Mouse (Mus musculus): ENCODE data around the gene Lrba. TPM values are rescaled to one million over a fixed set of nuclear protein-coding genes. Genes with fewer than 3 reads are reported as not detected.

Lrba gene
- total RNA-seq, 2 experiments from 2014 or later, result 19.3 to 23.1 TPM

DNA sequence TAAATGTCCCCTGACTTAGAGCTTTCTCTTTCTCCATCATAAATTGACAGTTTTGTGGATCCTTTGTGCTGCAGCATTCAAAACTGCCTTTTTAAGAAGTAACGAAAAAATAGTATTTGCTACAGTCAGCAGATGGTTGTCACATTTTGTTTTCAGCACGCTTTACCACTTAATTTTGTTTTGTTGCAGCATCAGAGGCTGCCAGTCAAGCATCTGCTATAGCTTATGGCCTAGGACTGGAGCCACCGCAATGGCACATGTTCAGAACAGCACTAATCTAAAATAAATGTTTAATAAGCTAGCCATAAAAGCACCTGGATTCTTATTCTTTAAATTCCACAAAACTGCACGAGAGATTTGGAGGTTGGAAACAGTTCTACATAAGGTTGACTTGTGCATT is 520.9 kb downstream of the Lrba start:
- intact Hi-C loops (cut with DNase I), result no loop called here
- DNase-seq, result no peak

DNA sequence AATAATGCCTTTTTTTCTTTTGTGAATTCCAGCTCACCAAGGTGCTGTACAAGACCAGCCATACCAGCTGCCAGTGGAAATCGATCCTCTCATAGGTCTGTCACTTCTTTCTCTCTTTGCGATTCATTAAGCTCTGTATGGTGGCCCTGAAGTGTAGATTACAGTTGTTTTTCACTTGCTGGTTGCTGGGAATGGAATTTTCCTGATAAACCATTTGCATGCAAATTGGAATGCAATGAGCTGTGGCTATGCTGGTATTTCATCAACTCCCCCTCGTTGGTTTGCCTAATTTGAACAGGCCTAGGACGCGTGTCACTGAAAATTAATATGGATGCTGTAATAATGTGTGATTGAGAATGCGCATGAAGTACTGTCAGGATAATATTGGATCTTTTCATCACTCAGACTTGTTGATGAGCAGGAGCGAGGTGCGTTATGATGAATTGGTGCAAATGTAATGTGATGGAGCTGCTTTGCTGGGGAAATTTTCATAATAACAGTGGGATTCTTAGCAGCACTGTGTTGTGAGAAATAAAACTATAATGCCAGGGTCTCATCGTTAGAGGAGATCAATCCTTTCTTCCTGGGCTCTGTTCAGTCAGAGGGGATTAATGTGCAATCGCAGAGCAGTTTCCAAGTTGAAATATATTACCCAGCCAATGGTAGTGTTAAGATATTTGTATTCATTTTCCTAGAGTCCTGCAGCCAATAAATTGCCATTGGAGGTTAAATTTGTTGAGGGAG is 521.5 kb downstream of the Lrba start:
- no peak for DNase-seq
- intact Hi-C loops (cut with DNase I), result no loop called here

DNA sequence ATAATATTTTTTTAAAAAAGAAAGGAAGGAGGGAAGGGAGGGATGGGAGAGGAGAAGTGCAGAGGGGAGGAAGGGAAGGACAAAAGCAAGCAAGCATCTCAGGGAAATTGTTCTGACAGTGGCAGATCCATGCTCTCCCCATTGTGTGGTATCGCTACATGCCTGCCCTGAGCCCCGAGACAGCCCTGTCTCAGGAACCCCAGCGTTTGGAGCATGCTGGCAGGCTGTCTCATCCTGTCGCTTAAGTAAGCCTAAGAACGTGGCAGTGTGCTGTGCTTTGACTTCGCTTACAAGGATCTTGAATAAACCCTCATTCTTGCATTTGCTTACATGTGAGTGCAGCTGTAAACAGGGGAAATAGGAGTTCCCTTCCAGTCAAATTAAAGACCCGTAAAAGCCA is 526.2 kb downstream of the Lrba start:
- intact Hi-C loops (cut with DNase I), result no loop called here
- no peak for DNase-seq

DNA sequence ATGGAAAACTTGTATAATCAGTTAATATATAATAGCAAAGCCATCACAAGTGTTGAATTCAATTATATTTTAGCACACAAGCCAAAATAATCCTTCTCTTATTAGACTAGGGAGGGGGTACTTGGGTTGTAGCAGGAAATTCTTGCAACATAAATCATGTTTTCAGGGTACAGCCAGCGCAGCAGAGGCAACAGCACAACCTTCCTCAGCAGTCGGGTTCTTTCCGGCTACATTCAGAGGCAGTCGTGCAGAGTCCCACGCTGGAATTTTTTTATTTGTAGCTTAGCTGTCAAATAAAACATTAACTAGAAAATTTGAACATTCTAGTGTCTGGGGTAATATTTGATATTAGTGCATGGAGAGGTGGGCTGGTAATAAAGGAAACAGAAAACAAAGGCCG is 529.7 kb downstream of the Lrba start:
- DNase-seq, result no peak
- intact Hi-C loops (cut with DNase I), result no loop called here

DNA sequence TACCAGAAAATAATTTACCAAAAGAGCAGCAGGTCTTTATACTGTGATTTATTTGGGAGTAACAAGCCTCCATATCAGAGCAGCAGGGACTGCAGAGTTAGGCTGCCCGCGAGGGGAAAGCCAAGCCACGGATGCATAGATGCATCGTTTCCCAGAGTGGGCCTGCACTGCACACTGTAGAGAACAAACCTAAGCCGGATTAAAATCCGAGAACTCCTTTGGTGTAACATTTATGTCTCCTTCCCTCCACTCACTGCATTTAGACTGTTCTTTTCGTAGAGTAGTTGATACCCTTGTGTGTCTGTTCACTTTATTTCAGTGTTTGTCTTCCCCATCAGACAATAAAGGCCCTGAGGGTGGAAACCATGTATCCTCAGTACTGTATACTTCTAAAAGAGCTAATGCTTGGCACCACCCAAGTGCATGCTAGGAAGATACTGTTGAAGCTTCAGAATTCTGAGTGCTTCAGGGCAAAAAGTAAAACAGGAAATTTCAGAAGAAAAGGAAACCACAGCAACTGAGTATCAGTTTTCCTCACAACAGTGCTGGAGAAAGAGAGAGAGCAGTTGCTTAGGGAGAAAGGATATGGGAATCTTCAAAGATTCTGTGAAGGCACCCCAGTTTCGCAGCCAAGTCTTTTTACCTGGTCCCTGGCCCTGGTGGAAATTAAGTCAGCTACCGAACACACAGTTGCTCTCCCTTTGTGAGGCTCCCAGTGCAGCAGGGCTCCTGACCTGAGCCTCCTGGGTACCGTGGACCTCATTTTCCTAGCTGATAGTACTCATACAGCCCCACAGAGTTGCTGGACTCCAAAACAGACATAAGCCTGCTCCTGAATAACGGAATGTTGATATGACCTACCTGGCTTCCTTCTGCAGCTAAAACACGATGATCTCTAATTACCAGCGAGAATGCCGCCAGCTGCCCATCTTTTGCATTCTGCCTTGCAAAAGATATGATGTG is 530.4 kb downstream of the Lrba start:
- DNase-seq, result no peak
- intact Hi-C loops (cut with DNase I), result no loop called here

DNA sequence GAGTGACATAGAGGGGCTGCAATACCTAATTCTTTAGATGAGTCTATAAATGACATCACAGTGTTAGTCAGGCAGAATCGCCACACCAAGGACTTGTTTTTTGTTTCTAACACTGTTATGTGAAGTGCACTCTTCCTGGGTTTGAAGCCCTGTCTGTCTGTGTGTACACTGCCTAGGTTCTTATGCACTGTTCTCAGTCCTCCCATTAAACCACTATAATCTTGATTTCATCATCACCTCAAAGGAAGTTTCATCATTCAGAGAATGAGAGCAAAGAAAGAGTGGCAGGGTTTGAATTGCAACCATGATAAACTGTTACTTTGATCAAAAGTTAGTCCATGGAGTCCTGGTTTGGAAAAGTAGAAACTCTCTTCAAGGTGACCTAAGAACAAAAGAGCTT is 532.1 kb downstream of the Lrba start:
- DNase-seq, result no peak
- intact Hi-C loops (cut with DNase I), result no loop called here

DNA sequence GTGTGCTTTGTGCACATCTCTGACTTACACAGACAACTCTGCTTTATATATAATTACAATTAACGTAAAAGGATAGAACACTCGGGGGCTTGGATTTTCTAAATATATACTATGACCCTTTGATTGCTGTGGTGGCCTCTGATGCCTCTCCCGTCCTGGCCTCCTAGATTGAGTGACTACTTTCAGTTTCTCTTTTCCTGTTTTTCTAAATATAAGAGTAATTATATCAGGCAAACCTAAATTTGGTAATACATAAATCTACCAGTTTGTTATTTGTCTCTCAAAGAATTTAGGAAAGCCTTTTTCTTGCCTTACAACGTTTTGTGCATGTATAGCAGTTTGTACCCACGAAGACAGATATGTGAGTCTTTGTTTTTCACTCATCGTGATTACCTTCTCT is 534.2 kb downstream of the Lrba start:
- DNase-seq, result no peak
- intact Hi-C loops (cut with DNase I), result no loop called here

DNA sequence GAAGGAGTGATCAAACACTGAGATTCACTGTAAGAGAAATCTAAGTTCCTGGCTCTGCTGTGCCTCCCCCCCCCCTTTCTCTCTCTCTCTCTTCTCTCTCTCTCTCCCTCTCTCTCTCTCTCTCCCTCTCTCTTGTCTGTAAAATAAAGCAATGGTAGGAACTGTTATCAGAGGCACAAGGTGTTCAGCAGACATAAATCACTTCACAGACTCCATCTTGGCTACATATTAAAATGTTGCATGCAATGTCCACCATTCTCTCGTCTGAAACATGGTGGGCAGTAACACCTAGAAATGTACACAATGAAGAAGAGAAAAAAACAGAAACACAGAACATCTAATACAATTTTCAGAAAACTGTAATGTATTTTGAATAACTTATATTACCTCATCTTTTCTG is 534.9 kb downstream of the Lrba start:
- no peak for DNase-seq
- intact Hi-C loops (cut with DNase I), result no loop called here

DNA sequence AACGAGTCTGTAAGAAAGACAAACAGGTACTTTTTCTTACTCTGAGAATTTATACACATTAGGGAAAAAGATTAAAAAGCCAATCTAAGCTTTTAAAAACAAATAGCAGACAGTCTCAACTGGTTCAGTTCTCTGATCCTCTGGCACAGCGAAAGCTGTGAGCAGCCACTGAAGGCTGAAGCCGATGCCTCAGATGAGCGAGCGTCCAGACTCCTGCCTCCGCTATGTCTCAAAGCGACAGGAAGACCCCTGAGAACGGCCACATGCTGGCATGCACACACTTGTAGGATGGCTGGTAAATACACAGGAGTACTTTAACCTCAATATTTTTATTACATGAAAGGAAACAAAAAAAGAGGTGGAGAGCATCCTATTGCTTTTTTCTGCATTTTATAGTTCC is 535.4 kb downstream of the Lrba start:
- intact Hi-C loops (cut with DNase I), result loop anchor here (10.0 kb wide), 2 partner anchors 215 to 435 kb away; partner anchors contain the start of gene Mab21l2

DNA sequence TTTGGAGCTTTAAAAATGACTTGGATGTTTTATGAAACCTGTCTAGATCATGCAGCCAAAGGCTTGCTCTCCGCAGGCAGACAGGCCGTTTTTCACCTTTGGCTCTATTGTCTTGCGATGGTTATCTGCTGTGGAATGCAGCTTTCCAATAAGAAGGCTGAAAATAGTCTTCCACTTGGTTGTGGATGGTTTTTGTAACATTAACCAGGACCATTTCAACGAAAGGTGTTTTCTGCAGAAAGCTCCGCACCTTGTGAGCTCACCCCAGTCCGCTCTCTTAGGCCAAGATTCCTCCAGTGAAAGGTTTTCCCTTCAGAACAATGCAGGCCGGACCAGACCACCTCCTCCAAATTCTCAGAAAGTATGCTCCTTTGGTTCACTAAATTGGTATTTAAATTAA is 536.0 kb downstream of the Lrba start:
- DNase-seq, result no peak
- intact Hi-C loops (cut with DNase I), result loop anchor here (10.0 kb wide), 2 partner anchors 216 to 436 kb away; partner anchors contain the start of gene Mab21l2

More for the DNA sequence above, 535.4 kb downstream of the Lrba start:
- DNase-seq, result no peak

DNA sequence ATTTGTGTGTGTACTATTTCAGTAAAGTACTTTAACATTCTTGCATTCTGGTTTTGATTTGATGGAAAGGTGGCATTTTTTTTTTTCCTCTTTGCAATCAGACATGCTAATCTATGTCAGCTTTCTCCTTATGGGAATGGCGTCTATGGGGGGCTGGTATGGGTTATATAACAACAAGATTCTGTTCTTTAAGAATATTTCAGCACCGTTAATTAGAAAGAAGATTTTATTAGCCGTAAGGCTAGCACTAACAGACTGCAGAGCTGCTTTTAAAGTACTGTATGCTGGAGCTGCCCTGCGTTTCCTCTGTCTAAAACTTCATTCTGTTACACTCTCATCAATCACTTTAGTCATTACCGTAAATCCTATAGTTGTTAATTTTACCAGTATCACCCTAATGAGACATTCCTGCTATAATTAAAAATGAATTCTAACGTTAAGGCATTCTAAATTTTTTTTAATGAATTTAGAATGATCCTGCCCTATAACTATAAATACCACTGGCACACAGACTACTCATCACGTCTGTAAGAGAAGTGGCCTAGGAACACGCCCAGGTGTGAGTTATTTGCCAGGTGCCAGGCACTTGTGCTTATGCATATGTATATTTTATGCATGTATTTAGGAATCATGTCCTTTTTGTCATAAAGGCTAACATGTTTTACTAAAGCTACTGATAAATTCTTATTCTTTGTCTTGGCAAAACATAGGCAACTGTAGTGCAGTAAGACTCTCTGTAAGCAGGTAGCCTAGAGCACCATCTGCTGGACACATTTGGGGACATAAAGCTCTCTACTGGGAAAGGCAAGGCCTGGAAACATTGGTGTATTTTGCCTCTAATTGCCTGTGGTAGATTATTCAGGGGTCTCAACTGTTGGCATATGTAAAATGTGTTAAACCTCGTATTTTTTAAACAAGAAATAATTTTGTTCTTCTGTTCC is 536.9 kb downstream of the Lrba start:
- no peak for DNase-seq
- intact Hi-C loops (cut with DNase I), result loop anchor here (10.0 kb wide), 2 partner anchors 217 to 437 kb away; partner anchors contain the start of gene Mab21l2

DNA sequence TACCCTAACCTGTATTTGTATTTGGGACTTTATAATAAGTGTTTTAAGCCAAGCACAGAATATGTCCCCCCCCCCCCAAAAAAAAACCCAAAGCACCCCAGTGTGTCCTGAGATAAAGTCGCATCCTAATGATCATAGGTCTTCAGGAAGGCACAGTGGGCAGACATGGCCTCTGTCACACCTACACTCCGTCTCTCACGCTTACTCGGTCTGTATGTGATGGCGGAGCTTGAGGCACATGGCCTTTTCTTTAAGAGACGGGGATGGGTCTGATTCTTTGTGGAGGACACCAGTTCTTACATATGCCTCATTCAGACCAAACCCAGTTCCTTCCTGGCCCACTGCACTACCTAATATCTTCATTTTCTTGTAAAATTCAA is 537.5 kb downstream of the Lrba start:
- no peak for DNase-seq
- intact Hi-C loops (cut with DNase I), result loop anchor here (10.0 kb wide), 2 partner anchors 217 to 437 kb away; partner anchors contain the start of gene Mab21l2

DNA sequence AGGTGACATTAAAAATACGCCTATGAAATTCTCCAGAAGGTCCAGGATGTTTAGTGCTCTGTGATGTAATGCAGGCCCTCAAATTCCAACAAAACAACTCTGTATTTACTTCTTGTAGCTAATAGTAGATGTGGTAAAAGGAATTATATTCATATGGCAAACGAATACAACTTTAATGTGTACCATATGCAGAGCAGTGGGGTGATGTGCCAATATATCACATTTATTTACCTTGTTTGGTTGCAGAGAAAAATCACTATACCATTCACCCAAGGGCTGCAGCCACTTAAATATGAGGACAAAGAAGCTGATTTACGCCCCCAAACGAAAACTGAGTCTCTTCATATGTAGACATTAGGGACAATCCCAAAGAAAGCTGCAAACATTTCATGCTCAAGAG is 538.0 kb downstream of the Lrba start:
- intact Hi-C loops (cut with DNase I), result loop anchor here (10.0 kb wide), 2 partner anchors 218 to 438 kb away; partner anchors contain the start of gene Mab21l2
- DNase-seq, result no peak

DNA sequence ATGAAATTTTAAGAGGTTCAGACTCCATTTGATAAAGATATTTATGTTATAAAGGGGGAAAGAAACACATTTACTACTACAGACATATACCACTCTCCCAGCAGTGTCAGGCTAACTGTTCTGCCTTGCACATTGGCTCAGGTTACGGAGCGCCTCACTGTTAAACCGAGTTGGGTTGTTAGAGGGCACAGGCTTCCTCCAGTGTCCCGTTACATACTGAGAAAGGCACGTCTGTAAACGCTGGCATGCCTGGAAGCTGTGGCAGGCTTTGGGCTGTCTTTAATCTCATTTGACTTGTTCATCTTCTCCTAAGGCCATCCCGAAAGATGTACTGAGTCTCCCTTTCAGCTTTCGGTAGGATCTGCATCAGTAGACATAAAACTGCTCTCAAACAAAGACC is 544.1 kb downstream of the Lrba start:
- intact Hi-C loops (cut with DNase I), result loop anchor here (10.0 kb wide), 2 partner anchors 224 to 444 kb away; partner anchors contain the start of gene Mab21l2
- no peak for DNase-seq

DNA sequence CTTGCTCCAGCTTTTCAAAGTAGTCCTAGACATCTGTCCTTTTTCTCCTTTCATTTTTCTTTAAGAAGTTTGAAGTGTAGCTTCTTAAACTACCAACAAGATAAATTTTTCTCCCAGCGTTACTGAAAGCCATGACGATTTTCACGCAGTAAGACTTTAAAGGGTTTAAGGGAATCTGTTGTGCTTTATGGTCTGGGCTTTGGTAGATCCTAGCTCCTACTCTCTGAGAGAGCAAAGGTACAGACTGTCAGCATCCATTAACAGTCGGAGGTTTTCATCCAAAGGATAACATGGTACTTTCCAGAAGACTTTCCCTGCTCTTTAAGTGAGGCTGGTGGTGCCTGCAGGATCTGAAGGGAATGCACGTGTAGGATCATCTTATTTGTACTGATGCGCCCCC is 544.5 kb downstream of the Lrba start:
- intact Hi-C loops (cut with DNase I), result loop anchor here (10.0 kb wide), 2 partner anchors 224 to 444 kb away; partner anchors contain the start of gene Mab21l2

DNA sequence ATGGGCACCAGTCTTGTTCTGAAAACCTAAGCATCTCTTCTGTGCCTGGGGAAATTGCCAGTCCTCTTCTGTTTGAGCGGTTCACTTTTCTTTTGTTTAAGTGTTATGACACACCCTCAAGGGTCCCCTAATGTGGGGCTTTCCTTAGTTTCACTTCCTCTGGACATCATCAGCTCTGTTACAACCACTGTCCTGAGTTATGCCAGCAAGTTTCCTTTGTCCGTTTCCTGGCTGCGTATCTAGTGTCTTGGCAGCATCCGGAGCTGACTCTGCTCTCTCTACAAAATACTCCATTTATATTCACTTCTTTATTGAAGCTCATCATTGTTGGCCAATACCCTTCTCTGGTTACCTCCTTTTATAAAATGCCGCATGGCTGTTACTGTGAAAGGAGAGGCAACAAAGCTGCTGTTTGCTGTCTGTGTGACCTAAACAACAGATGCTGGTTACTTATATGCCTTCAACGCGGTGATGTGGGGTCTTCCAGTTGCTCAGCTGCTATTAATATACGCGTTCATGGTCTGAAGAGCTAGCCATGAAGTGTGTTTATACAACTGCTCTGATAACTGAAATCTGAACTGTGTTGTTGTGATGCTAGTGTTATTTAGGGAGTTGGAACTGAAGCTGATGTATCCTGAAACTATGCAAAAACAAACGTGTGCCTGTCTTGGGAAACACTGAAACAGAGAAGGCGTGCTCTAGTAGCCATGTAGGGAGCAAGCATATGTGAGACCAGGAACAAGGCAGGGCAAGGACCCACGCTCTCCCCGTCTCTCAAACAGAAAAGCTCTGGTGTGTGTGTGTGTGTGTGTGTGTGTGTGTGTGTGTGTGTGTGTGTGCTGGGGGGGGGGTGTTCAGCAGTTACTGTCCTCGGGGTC is 550.3 kb downstream of the Lrba start:
- intact Hi-C loops (cut with DNase I), result no loop called here
- no peak for DNase-seq

More for the DNA sequence above, 544.5 kb downstream of the Lrba start:
- no peak for DNase-seq

DNA sequence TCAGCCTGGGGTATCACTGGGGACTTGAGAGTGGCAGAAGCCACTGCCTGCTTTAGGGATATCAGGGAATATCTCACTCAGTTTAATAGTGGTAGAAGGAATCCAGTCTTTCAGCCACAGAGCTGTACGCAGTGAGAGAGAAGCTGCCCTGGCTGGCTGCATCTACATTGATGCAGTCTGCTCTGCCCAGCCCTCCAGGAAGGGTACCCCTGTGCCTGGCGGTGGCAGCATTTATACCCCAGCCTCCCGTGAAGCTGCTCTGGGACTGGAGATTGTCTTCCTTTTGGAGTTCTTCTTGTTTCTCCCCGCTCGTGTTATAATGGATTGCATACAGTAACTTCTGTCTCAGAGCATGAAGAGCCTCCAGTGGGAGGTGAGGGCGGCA is 551.0 kb downstream of the Lrba start:
- no peak for DNase-seq
- intact Hi-C loops (cut with DNase I), result no loop called here

DNA sequence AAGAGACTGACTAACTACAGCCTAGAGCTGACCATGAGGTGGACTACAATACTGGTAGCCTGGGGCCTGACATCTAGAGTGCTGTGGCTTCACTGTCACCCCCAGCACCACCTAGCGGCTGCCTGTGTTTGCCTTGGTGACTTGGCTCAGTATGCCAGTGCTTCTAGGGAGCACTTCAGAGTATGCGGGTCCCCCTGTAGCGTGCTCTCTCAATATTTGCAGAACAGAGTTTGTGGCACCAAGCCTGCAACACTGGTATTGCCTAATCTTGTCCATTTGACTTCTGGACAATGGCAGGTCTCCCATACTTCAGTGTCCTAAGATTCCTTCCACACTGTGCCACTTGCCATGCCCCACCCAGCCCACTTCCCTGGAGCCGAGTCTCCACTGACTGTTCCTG is 555.2 kb downstream of the Lrba start:
- intact Hi-C loops (cut with DNase I), result no loop called here
- DNase-seq, result no peak

DNA sequence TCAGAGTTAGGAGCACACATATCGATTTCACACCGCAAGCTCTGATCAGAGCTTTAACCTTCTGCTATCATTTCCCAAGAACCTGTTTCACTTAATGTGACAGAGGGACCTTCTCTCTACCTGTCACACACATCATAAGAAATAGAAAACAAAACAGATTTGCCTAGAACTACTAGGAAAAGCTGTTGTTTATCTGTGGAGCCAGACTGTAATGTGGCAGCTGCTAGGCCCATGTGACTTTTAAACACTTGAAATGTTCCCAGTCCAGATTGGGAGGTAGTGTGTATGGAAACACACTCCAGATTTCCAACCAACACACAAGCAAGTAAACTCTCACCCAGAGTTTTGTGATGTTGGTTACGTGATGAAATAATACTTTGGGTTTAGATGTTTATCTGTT is 559.6 kb downstream of the Lrba start:
- intact Hi-C loops (cut with DNase I), result no loop called here
- DNase-seq, result no peak
